Mouse (Mus musculus): ENCODE data around the gene Carmil3. TPM values are rescaled to one million over a fixed set of nuclear protein-coding genes. Genes with fewer than 3 reads are reported as not detected.

The Carmil3 gene
- 10 to 100 TPM in 2 of 4 experiments, 1 to 10 TPM in 2; 5.7 to 14.0 (median 8.6) TPM for total RNA-seq (2022)

- peak; percentile 23 for DNase-seq
These were observed at the start of gene Carmil3 for GRCm38 (mm10) chr14:55490361-55491201. Gene Carmil3 (plus strand): TSS chr14:55490651.

- no peak for DNase-seq
These were observed 32.8 kb upstream of the Carmil3 start for GRCm38 (mm10) chr14:55457693-55458092.

GRCm38 (mm10) chr14:55458273-55458672 lies 32.2 kb upstream of the Carmil3 start:
- DNase-seq, result peak; percentile 29

GRCm38 (mm10) chr14:55458761-55459160 lies 31.7 kb upstream of the Carmil3 start:
- DNase-seq, result no peak

- no peak for DNase-seq
These were observed 30.7 kb upstream of the Carmil3 start for GRCm38 (mm10) chr14:55459796-55460195.

- no peak for DNase-seq
These were observed 30.2 kb upstream of the Carmil3 start for GRCm38 (mm10) chr14:55460297-55460696.

GRCm38 (mm10) chr14:55461757-55462156 lies 28.7 kb upstream of the Carmil3 start:
- no peak for DNase-seq

GRCm38 (mm10) chr14:55466481-55466880 lies 24.0 kb upstream of the Carmil3 start:
- DNase-seq, result no peak

GRCm38 (mm10) chr14:55467108-55467507 lies 23.3 kb upstream of the Carmil3 start:
- no peak for DNase-seq

- no peak for DNase-seq
These were observed 22.1 kb upstream of the Carmil3 start for GRCm38 (mm10) chr14:55468301-55468741.

- DNase-seq, result no peak
These were observed 21.4 kb upstream of the Carmil3 start for GRCm38 (mm10) chr14:55469041-55469440.

GRCm38 (mm10) chr14:55469821-55470220 lies 20.6 kb upstream of the Carmil3 start:
- DNase-seq, result no peak

GRCm38 (mm10) chr14:55470806-55471205 lies 19.6 kb upstream of the Carmil3 start:
- DNase-seq, result no peak

GRCm38 (mm10) chr14:55475654-55476053 lies 14.8 kb upstream of the Carmil3 start:
- no peak for DNase-seq

- no peak for DNase-seq
These were observed 13.0 kb upstream of the Carmil3 start for GRCm38 (mm10) chr14:55477421-55477820.

- no peak for DNase-seq
These were observed 12.6 kb upstream of the Carmil3 start for GRCm38 (mm10) chr14:55477829-55478228.

- DNase-seq, result peak; percentile 69
These were observed 11.5 kb upstream of the Carmil3 start, which contains the start of gene Dhrs4 for GRCm38 (mm10) chr14:55478651-55479599. Gene Dhrs4 (plus strand): TSS chr14:55478758.

GRCm38 (mm10) chr14:55479629-55480028 lies 10.8 kb upstream of the Carmil3 start:
- no peak for DNase-seq

- DNase-seq, result no peak
These were observed 5.9 kb upstream of the Carmil3 start for GRCm38 (mm10) chr14:55484430-55485085.

GRCm38 (mm10) chr14:55486836-55487235 lies 3.6 kb upstream of the Carmil3 start:
- no peak for DNase-seq

- peak; percentile 41 for DNase-seq
These were observed 911 bp downstream of the Carmil3 start for GRCm38 (mm10) chr14:55491291-55491833.

- DNase-seq, result no peak
These were observed 1.7 kb downstream of the Carmil3 start for GRCm38 (mm10) chr14:55492103-55492502.
